Mouse (Mus musculus) kidney, embryonic 14.5 days (tissue): ENCODE data around the gene Nanp. TPM values are rescaled to one million over a fixed set of nuclear protein-coding genes. Genes with fewer than 3 reads are reported as not detected.

Source experiments
- ATAC-seq: fragments of 200-750 bp; cut with Nextera tagmentation; 2 replicates; pipeline ENCODE4 v1.8.0; 2017; ENCODE audit warnings: moderate number of reproducible peaks, mild to moderate bottlenecking, moderate TSS enrichment, moderate library complexity; ENCODE audit not compliant: low FRiP score, low TSS enrichment
- H3K27ac ChIP-seq: fragments of 300-500 bp; sonication (generic); 2 replicates; pipeline ENCODE4 v1.5.1; 2014; ENCODE audit warnings: low read depth, mild to moderate bottlenecking, low read length, moderate library complexity, mixed read lengths
- H3K27me3 ChIP-seq: fragments of 300-500 bp; sonication (generic); 2 replicates; pipeline ENCODE4 v1.6.1; 2014; ENCODE audit warnings: mild to moderate bottlenecking, low read length; ENCODE audit not compliant: control insufficient read depth, insufficient read depth
- H3K36me3 ChIP-seq: fragments of 300-500 bp; sonication (generic); 2 replicates; pipeline ENCODE4 v1.6.1; 2014; ENCODE audit warnings: low read length, mixed read lengths; ENCODE audit not compliant: control insufficient read depth, insufficient read depth
- H3K4me1 ChIP-seq: fragments of 300-500 bp; sonication (generic); 2 replicates; pipeline ENCODE4 v1.6.1; 2014; ENCODE audit warnings: low read length, mixed read lengths; ENCODE audit not compliant: control insufficient read depth, insufficient read depth
- H3K4me2 ChIP-seq: fragments of 300-500 bp; sonication (generic); replicated peaks from 2 replicates; pipeline ENCODE4 v1.6.1; 2014; ENCODE audit warnings: low read depth, mild to moderate bottlenecking, low read length
- H3K4me3 ChIP-seq: fragments of 300-500 bp; sonication (generic); 2 replicates; pipeline ENCODE4 v1.5.1; 2014; ENCODE audit warnings: mild to moderate bottlenecking, low read length
- H3K9ac ChIP-seq: fragments of 300-500 bp; sonication (generic); 2 replicates; pipeline ENCODE4 v1.6.1; 2014; ENCODE audit warnings: low read depth, mild to moderate bottlenecking, low read length, moderate library complexity
- H3K9me3 ChIP-seq: fragments of 300-500 bp; sonication (generic); 2 replicates; pipeline ENCODE4 v1.6.1; 2016; ENCODE audit warnings: low read length; ENCODE audit not compliant: control insufficient read depth
- WGBS: fragments of 180-500 bp; shearing (Covaris S2); extraction: QIAGEN DNeasy Blood & Tissue Kit; methylation state at CpG from one replicate; pipeline ENCODE4 v1.1.7; 2014; 5-methylcytosine and 5-hydroxymethylcytosine counted together
- polyA plus RNA-seq: library from polyadenylated mRNA; unstranded; fragments of >200 nt; fragmentation: Nextera tagmentation; extraction: Ambion mirVana; gene quantifications from 2 replicates; pipeline ENCODE4 v1.2.1, GENCODE M21; 2014

Gene Nanp
- polyA plus RNA-seq, 1 experiment from 2014 or later, result 51.5 TPM

DNA sequence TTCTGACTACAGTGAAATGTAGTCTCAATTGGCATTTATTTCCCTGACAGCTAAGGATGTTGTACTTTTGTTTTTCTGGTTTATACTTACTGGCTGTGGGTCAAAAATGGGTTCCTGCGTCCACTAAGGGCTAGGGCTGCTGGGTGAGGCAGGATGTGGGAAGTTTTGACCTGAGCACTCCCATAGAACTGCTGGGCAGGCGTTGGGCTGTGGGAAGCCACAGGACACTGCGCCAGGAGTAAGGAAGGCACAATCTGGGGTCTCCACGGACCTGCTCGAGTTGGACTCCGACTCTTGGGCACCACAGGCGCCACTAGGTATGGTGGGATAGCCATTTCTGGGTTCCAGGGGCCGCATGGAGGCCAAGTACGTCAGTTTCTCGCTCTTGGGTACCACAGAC lies 18.0 kb downstream of the Nanp start:
- H3K4me1 ChIP-seq, result no peaks in the 10 kb centered on the region
- no peaks in the 10 kb centered on the region for H3K9me3 ChIP-seq
- 91% methylated on average over 10 of the region's 10 CpGs for WGBS
- no peak overlapping the region for H3K27ac ChIP-seq
- H3K4me2 ChIP-seq, result no peak overlapping the region
- H3K36me3 ChIP-seq, result no peaks in the 10 kb centered on the region
- no peak overlapping the region for H3K9ac ChIP-seq
- H3K27me3 ChIP-seq, result no peaks in the 10 kb centered on the region
- no peak overlapping the region for H3K4me3 ChIP-seq
- no peak for ATAC-seq

DNA sequence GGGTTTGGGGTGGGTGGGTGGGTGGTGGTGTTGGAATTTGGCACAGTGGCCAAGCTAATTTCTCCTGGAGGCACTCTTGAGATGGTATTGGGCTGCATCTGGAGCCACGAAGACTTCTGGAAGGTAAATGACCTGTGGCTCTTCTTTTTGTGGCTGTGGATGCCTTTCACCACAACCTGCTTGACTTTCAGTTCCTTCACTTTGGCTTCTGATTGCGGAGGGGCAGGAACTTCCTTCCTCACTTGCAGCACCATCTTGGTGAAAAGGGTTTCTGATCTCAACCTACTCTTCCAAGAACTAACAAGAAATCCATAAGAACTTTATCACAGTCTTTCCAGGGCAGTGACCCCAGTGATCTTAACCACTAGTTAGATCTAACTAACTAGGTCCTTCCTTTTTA lies 23.9 kb downstream of the Nanp start:
- WGBS, result 83% methylated on average over 2 of the region's 2 CpGs

DNA sequence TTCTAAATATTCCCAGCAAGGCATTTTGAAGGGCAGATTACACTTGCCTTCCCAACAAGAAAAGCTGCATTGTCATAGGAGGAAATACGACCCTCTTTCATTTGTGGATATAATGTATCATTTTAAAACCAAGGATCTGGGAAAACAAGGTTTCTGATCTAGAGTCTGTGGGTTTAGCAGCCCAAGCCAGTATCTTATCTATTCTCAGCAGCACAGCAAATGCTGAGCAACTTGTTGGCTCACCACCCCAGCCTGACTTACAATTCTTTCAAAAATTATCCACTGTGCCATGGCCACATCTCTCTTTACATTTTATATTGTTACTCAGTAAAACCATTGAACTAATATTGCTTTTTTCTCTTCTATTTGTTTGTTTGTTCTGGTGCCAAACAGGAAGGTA lies 27.9 kb downstream of the Nanp start:
- WGBS, result 83% methylated on average over 1 of the region's 1 CpGs
- Histone ChIP-seq H3K4me2 (no peak overlapping the region), H3K27me3 (no peaks in the 10 kb centered on the region)

More for the DNA sequence above, 23.9 kb downstream of the Nanp start:
- Histone ChIP-seq H3K9ac (no peak overlapping the region), H3K4me3 (no peak overlapping the region), H3K27me3 (no peaks in the 10 kb centered on the region), H3K36me3 (no peaks in the 10 kb centered on the region), H3K4me2 (no peak overlapping the region), H3K4me1 (no peaks in the 10 kb centered on the region), H3K27ac (no peak overlapping the region), H3K9me3 (no peaks in the 10 kb centered on the region)
- no peak for ATAC-seq

DNA sequence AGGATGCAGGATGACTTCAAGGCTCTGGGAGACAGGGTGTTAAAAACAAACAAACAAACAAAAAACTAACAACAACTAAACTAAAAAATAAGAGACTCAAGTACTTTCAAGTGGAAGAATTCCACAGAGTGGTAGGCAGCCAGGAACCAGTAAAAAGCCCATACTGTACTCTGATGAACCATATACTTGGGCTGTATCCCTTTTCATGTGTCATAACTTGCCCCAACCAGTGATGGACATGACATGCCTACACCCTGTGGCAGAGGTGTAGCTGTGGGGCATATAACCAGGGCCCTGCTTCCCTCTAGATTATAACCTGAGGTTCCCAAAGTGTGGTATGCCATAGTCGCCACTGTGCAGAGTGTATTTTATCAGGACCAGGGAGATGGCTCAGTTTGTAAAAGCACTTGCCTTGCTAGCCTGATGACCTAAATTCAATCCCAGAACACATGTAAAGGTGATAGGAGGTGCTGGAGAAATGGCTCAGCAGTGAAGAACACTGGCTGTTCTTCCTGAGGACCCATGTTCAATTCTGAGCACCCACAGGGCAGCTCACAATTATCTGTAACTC lies 29.6 kb downstream of the Nanp start:
- Histone ChIP-seq H3K9ac (no peak overlapping the region), H3K27ac (no peak overlapping the region), H3K4me3 (peak overlapping the region; percentile 75), H3K27me3 (no peaks in the 10 kb centered on the region), H3K4me1 (peaks cover 3% of the 10 kb centered on the region; the same call in 1 of the 2 replicates), H3K4me2 (peak overlapping the region; percentile 92), H3K9me3 (no peaks in the 10 kb centered on the region), H3K36me3 (no peaks in the 10 kb centered on the region)
- WGBS, result 86% methylated on average over 1 of the region's 1 CpGs
- ATAC-seq, result peak; percentile 58

More for the DNA sequence above, 27.9 kb downstream of the Nanp start:
- Histone ChIP-seq H3K4me3 (no peak overlapping the region), H3K9ac (no peak overlapping the region), H3K4me1 (peaks cover 3% of the 10 kb centered on the region; the same call in 1 of the 2 replicates), H3K27ac (no peak overlapping the region), H3K36me3 (no peaks in the 10 kb centered on the region), H3K9me3 (no peaks in the 10 kb centered on the region)
- ATAC-seq, result no peak

DNA sequence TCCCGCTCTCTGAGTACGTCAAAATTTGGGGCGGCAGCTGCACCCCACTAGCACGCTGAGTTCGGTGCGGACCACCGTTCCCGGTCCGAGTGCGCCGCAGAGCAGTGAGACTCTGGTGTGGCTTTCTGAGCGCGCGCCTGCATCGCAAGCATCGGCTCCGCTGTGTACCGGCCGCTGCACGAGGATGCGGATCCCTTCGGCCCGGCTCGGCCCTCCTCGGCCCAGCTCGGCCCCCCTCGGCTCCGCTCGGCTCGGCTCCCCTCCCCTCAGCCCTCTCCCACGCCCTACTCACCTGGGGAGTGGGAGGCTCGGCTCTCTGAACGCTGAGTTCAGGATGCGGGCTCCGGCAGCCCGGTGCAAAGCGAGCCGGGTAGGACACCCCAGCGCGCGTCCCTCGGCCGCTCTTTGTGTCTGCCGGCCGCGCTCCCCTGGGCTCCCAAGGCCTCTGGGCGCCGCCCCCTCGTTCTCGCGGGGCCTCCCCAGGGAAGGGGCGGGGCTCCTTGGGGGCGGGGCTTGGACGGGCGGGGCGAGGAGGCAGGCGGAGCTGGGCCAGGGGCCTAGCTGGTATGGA lies 30.2 kb downstream of the Nanp start:
- Histone ChIP-seq H3K9me3 (no peaks in the 10 kb centered on the region), H3K4me3 (peak overlapping the region; percentile 75), H3K36me3 (no peaks in the 10 kb centered on the region), H3K27me3 (no peaks in the 10 kb centered on the region), H3K4me1 (peaks cover 3% of the 10 kb centered on the region; the same call in 1 of the 2 replicates), H3K27ac (peak overlapping the region; percentile 44), H3K4me2 (peak overlapping the region; percentile 92), H3K9ac (peak overlapping the region; percentile 77)
- peak; percentile 97 for ATAC-seq
- WGBS, result under 1% methylated on average over 56 of the region's 57 CpGs

DNA sequence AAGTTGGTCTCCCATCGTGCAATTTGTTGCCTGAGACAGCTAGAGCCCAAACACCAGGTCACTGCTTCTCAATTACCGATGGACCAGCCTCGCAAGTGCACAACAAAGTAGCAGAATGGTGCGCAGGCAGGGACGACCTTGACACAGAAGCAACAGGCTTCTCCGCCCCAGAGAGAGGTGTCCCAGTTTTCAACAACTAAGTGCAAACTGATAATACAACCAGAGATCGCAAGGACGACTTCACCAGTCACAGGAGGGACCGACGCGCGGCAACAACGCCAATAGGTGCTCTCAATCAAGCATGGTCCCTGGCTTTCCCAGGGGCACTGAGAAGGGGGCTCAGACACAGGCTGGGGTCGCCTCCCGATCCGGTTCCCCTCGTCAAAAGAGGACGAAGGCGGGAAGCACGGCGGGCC lies 30.7 kb downstream of the Nanp start:
- Histone ChIP-seq H3K9me3 (no peaks in the 10 kb centered on the region), H3K4me1 (peaks cover 3% of the 10 kb centered on the region; the same call in 1 of the 2 replicates), H3K27me3 (no peaks in the 10 kb centered on the region), H3K36me3 (no peaks in the 10 kb centered on the region), H3K9ac (peak overlapping the region; percentile 77), H3K4me3 (peak overlapping the region; percentile 75), H3K4me2 (peak overlapping the region; percentile 92), H3K27ac (no peak overlapping the region; the same call in 1 of the 2 replicates)
- under 1% methylated on average over 21 of the region's 21 CpGs for WGBS
- ATAC-seq, result peak; percentile 58

DNA sequence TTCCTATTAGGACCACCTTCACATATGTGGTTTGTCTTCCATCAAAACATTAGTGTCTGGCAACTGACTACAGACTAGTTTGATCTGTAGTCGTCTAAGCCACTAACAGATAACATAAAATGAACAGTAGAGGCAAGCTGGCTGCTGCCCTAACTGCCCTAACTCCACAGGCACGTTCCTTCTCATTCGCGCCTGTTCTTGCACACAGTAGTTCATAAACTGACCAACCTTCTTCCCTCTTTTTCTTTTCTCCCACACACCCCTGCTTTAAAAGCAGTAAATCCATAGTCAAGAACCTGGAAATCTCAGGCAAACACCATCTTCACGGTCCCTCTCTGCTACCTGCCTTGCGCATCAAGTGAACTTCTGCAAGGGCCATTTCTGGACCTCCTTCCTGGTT lies 31.2 kb downstream of the Nanp start:
- Histone ChIP-seq H3K4me2 (peak overlapping the region; percentile 92), H3K27me3 (no peaks in the 10 kb centered on the region), H3K4me1 (peaks cover 3% of the 10 kb centered on the region; the same call in 1 of the 2 replicates), H3K27ac (no peak overlapping the region), H3K4me3 (peak overlapping the region; percentile 75), H3K9ac (no peak overlapping the region), H3K36me3 (no peaks in the 10 kb centered on the region), H3K9me3 (no peaks in the 10 kb centered on the region)
- 29% methylated on average over 6 of the region's 6 CpGs for WGBS
- ATAC-seq, result no peak

DNA sequence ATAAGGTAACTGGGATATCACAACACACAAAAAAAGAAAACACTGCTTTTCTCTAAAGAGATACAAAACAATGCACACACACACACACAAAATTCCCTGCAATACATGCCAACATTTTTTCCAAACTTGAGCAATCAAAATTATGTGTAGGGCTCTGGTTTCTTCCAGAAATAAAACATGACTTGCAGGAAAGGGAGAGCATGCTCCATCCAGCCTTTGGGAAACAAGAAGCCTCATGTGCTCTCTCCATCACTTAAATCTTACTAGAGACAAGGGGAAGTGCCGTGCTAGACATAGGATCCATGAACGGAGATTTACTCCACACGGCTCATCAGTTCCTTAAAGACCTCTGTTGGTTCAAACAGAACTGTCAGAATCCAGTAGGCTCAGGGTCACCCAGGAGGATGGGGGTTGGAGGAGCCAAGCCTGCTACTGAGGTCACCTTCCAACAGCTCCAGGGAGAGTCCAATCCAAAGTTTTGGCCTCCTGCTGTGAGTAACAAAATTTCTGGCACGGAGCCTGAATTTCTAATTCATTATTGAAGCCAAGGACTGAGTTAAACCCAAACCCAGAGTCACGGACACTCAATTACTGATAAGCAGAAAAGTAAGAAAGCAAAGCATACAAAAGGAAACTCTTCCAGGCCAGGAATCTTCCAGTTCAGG lies 32.8 kb downstream of the Nanp start:
- Histone ChIP-seq H3K27me3 (no peaks in the 10 kb centered on the region), H3K9me3 (no peaks in the 10 kb centered on the region), H3K4me1 (peaks cover 3% of the 10 kb centered on the region; the same call in 1 of the 2 replicates), H3K4me2 (no peak overlapping the region), H3K36me3 (no peaks in the 10 kb centered on the region), H3K27ac (no peak overlapping the region), H3K4me3 (no peak overlapping the region), H3K9ac (no peak overlapping the region)
- 45% methylated on average over 5 of the region's 5 CpGs for WGBS
- ATAC-seq, result no peak

DNA sequence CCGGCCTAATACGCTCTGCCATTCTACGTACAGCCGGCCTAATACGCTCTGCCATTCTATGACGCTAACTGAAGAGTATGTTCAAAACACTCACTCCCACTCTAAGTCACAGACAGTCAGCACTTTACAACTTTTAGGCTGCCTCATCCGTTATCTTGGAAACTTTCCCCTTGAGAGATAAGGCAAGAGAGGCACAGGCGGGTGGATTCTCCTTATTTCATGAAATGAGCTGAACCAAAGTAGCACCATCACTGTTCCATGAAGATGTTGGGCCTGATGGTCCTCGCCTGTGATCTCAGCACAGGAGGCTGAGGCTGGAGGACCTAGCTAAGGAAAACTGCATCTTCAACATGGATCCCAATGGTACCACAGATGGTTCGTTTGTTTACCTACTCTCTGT lies 34.8 kb downstream of the Nanp start:
- 90% methylated on average over 10 of the region's 10 CpGs for WGBS
- H3K36me3 ChIP-seq, result no peaks in the 10 kb centered on the region
- no peak overlapping the region for H3K9ac ChIP-seq
- H3K27ac ChIP-seq, result no peak overlapping the region
- H3K9me3 ChIP-seq, result no peaks in the 10 kb centered on the region
- ATAC-seq, result no peak
- H3K4me1 ChIP-seq, result no peaks in the 10 kb centered on the region; the same call in 1 of the 2 replicates
- no peak overlapping the region for H3K4me2 ChIP-seq
- no peak overlapping the region for H3K4me3 ChIP-seq
- no peaks in the 10 kb centered on the region for H3K27me3 ChIP-seq
